In genomic region chr16:91360162-91360561, GRCm38 (mm10) we compare ENCODE assay signal across 20 mouse cellular contexts. TPM values are rescaled to one million over a fixed set of nuclear protein-coding genes. Genes with fewer than 3 reads are reported as not detected.
"Had no signal": no experiment of that assay in that cellular context is flagged by ENCODE, and none has a peak within 500 bp of the region (broad histone marks: within the 10 kb centered on the region; RNA-seq: fewer than 3 reads in every experiment).

No protein-coding gene starts in this region.

- H3K4me2 ChIP-seq: limb, embryonic 13.5 days; neural tube, embryonic 13.5 days had no signal

- DNase-seq: kidney, adult 11 months; kidney, postnatal 10 days; kidney, postnatal 4 days; left cerebral cortex, postnatal 4 days; lung, adult 2 months; retina, postnatal 1 day; right cerebral cortex, postnatal 4 days; spleen, adult 18-20 months; thymus, adult 2 months; thymus, postnatal 25 days had no signal

- H3K9ac ChIP-seq: limb, embryonic 13.5 days; neural tube, embryonic 13.5 days had no signal

- H3K36me3 ChIP-seq: limb, embryonic 13.5 days; neural tube, embryonic 13.5 days had no signal

- H3K27ac ChIP-seq: limb, embryonic 13.5 days; neural tube, embryonic 13.5 days had no signal

- H3K9me3 ChIP-seq: limb, embryonic 13.5 days; neural tube, embryonic 13.5 days had no signal

- H3K4me3 ChIP-seq: limb, embryonic 13.5 days; neural tube, embryonic 13.5 days had no signal

- ATAC-seq: lung, postnatal 0 days; midbrain, embryonic 16.5 days had no signal

RNA-seq across cellular contexts. Expression of gene Gm21970, which starts 31.4 kb away (rescaled TPM):
- total RNA-seq: layer of hippocampus, postnatal 14 days; left cerebral cortex, adult 18-20 months; left cerebral cortex, postnatal 10 days; left cerebral cortex, postnatal 4 days; megakaryocyte-erythroid progenitor cell, adult 5-6 weeks had no signal
- polyA plus RNA-seq: kidney, embryonic 14.5 days; limb, embryonic 13.5 days; lung, adult 2 months; lung, postnatal 0 days; midbrain, embryonic 16.5 days; neural tube, embryonic 13.5 days; stomach, embryonic 14.5 days; thymus, adult 2 months had no signal
